Mouse (Mus musculus) left cerebral cortex, postnatal 10 days (tissue): Measurements from ENCODE around the gene Actbl2. TPM values are rescaled to one million over a fixed set of nuclear protein-coding genes. Genes with fewer than 3 reads are reported as not detected.

Experiments
- DNase-seq, 2 experiments: peaks; one replicate each; pipeline ENCODE4 v3.0.0; 2021 to 2022; ENCODE audit warnings: low spot score in 2 of 2, mixed read lengths in 1 of 2; ENCODE audit errors: extremely low spot score in 1 of 2
- intact Hi-C: fragments of 180-260 bp; cut with DNase I; formaldehyde crosslinking; loops from one replicate; pipeline ENCODE4 v1.15.1; 2025
- total RNA-seq, 2 experiments: library from RNA; stranded (reverse); gene quantifications; 2 replicates each; pipeline ENCODE4 v1.2.3; 2021

Gene Actbl2
- not detected for total RNA-seq

- intact Hi-C loops, result no loop called here
These were observed at the start of gene Actbl2 for GRCm38 (mm10) chr13:111254713-111255112. TSS of gene Actbl2 (plus strand) at chr13:111255013.

GRCm38 (mm10) chr13:111210649-111211378 lies 44.0 kb upstream of the Actbl2 start:
- no peak for DNase-seq
- intact Hi-C loops, result no loop called here

More at GRCm38 (mm10) chr13:111254713-111255112, at the start of gene Actbl2:
- DNase-seq, result no peak

- no peak for DNase-seq
- intact Hi-C loops, result no loop called here
These were observed 26.0 kb upstream of the Actbl2 start for GRCm38 (mm10) chr13:111228768-111229167.

- DNase-seq, result no peak
- intact Hi-C loops, result no loop called here
These were observed 25.3 kb upstream of the Actbl2 start for GRCm38 (mm10) chr13:111229541-111229940.

- DNase-seq, result no peak
- intact Hi-C loops, result no loop called here
These were observed 22.4 kb upstream of the Actbl2 start for GRCm38 (mm10) chr13:111232416-111232815.

GRCm38 (mm10) chr13:111233356-111233755 lies 21.5 kb upstream of the Actbl2 start:
- DNase-seq, result no peak
- intact Hi-C loops, result no loop called here

- intact Hi-C loops, result no loop called here
- DNase-seq, result no peak
These were observed 20.2 kb upstream of the Actbl2 start for GRCm38 (mm10) chr13:111234573-111234972.

GRCm38 (mm10) chr13:111235719-111236166 lies 19.1 kb upstream of the Actbl2 start:
- intact Hi-C loops, result loop anchor here (2.0 to 5.0 kb wide), 3 partner anchors 177 to 843 kb away; no protein-coding TSS in a partner anchor
- DNase-seq, result peak in 1 of 2 experiments; percentile 34

GRCm38 (mm10) chr13:111236461-111236864 lies 18.4 kb upstream of the Actbl2 start:
- intact Hi-C loops, result loop anchor here (2.0 to 5.0 kb wide), 3 partner anchors 176 to 844 kb away; no protein-coding TSS in a partner anchor
- DNase-seq, result no peak

GRCm38 (mm10) chr13:111237296-111237695 lies 17.5 kb upstream of the Actbl2 start:
- intact Hi-C loops, result loop anchor here (2.0 to 5.0 kb wide), 3 partner anchors 175 to 844 kb away; no protein-coding TSS in a partner anchor
- no peak for DNase-seq

- intact Hi-C loops, result loop anchor here (2.0 to 5.0 kb wide), 3 partner anchors 174 to 845 kb away; no protein-coding TSS in a partner anchor
- peak in 1 of 2 experiments; percentile 59 for DNase-seq
These were observed 16.8 kb upstream of the Actbl2 start for GRCm38 (mm10) chr13:111237865-111238465.

- intact Hi-C loops, result no loop called here
- no peak for DNase-seq
These were observed 3.7 kb upstream of the Actbl2 start for GRCm38 (mm10) chr13:111251106-111251505.

GRCm38 (mm10) chr13:111251795-111252194 lies 3.0 kb upstream of the Actbl2 start:
- DNase-seq, result no peak
- intact Hi-C loops, result no loop called here

- no peak for DNase-seq
- intact Hi-C loops, result no loop called here
These were observed 3.2 kb downstream of the Actbl2 start for GRCm38 (mm10) chr13:111258016-111258415.

GRCm38 (mm10) chr13:111258424-111259092 lies 3.7 kb downstream of the Actbl2 start:
- intact Hi-C loops, result no loop called here
- no peak for DNase-seq

GRCm38 (mm10) chr13:111259093-111259491 lies 4.3 kb downstream of the Actbl2 start:
- DNase-seq, result no peak
- intact Hi-C loops, result no loop called here

GRCm38 (mm10) chr13:111259711-111260110 lies 4.9 kb downstream of the Actbl2 start:
- no peak for DNase-seq
- intact Hi-C loops, result no loop called here

- no peak for DNase-seq
- intact Hi-C loops, result no loop called here
These were observed 8.4 kb downstream of the Actbl2 start for GRCm38 (mm10) chr13:111263186-111263585.

- intact Hi-C loops, result no loop called here
- DNase-seq, result no peak
These were observed 8.9 kb downstream of the Actbl2 start for GRCm38 (mm10) chr13:111263758-111264157.
